30 mouse cellular contexts compared by ENCODE assay signal in the genomic region with DNA sequence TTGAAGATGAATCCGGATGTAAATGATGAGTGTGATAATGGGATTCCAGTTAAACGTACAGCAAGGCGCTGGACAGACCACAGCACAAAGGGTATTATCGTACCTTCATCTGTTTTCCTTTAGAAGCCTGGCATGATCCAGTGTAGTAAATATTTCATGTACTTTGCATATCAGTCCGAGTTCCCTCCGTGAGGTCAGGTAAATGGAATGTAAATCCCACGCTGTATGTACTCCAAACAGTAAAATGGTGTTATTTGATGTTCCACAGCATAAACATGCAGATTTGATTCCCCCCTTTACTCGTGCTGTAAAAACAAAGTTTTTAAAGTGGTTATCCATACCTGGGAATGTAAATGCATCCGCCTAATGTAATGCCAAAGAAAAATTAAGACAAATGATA.
DNase-seq lines count a peak whose midpoint lies in the region; ATAC-seq lines count a peak whose summit lies in the region.
"Had no signal": no experiment of that assay in that cellular context is flagged by ENCODE, and none has a peak within 500 bp of the region (broad histone marks: within the 10 kb centered on the region; RNA-seq: fewer than 3 reads in every experiment).

No protein-coding gene starts in this region.

- no peaks in the 10 kb centered on the region for H3K36me3 ChIP-seq in midbrain, embryonic 11.5 days (ENCODE audit: control insufficient read depth, insufficient read depth, low read length)
- no peaks in the 10 kb centered on the region for H3K36me3 ChIP-seq in midbrain, embryonic 13.5 days
- H3K36me3 ChIP-seq in intestine, embryonic 16.5 days (ENCODE audit: control insufficient read depth, insufficient read depth, low read length), result no peaks in the 10 kb centered on the region
- H3K36me3 ChIP-seq in stomach, embryonic 15.5 days, result no peaks in the 10 kb centered on the region
- H3K36me3 ChIP-seq: embryonic facial prominence, embryonic 15.5 days; G1E; heart, embryonic 13.5 days; liver, embryonic 15.5 days; midbrain, embryonic 10.5 days had no signal

- 86% methylated on average over 9 of the region's 9 CpGs for WGBS in midbrain, embryonic 11.5 days
- 71% methylated on average over 9 of the region's 9 CpGs for WGBS in midbrain, embryonic 13.5 days
- 48% methylated on average over 9 of the region's 9 CpGs for WGBS in intestine, embryonic 16.5 days
- 37% methylated on average over 9 of the region's 9 CpGs for WGBS in stomach, embryonic 15.5 days

- DNase-seq in midbrain, embryonic 11.5 days (ENCODE audit: low spot score, missing footprints), result peak; percentile 62
- DNase-seq in ovary, postnatal 36 days (ENCODE audit: low spot score), result no peak
- no peak for DNase-seq in thymus, postnatal 36 days
- DNase-seq: adrenal gland, adult 8-10 months; B cell, adult 2 months; cerebellum, adult 18-20 months; cerebellum, postnatal 25 days; gastrocnemius, postnatal 25 days; heart, adult 18-20 months; heart, postnatal 14 days; kidney, adult 8-10 months; kidney, postnatal 14 days; right cerebral cortex, postnatal 14 days; thymus, adult 18-20 months had no signal

- H3K9me3 ChIP-seq in midbrain, embryonic 11.5 days (ENCODE audit: control insufficient read depth, low read length), result no peaks in the 10 kb centered on the region
- H3K9me3 ChIP-seq in midbrain, embryonic 13.5 days, result no peaks in the 10 kb centered on the region
- H3K9me3 ChIP-seq in intestine, embryonic 16.5 days (ENCODE audit: control insufficient read depth, low read length), result no peaks in the 10 kb centered on the region
- H3K9me3 ChIP-seq in stomach, embryonic 15.5 days, result no peaks in the 10 kb centered on the region
- H3K9me3 ChIP-seq: embryonic facial prominence, embryonic 15.5 days; heart, embryonic 13.5 days; liver, embryonic 15.5 days; midbrain, embryonic 10.5 days had no signal

- no peaks in the 10 kb centered on the region for H3K27me3 ChIP-seq in midbrain, embryonic 11.5 days (ENCODE audit: control insufficient read depth, insufficient read depth, low read length)
- H3K27me3 ChIP-seq in midbrain, embryonic 13.5 days, result no peaks in the 10 kb centered on the region; the same call in 1 of the 2 replicates
- no peaks in the 10 kb centered on the region for H3K27me3 ChIP-seq in intestine, embryonic 16.5 days (replicated peaks; ENCODE audit: control insufficient read depth, insufficient read depth, low read length)
- H3K27me3 ChIP-seq in stomach, embryonic 15.5 days (replicated peaks), result no peaks in the 10 kb centered on the region
- H3K27me3 ChIP-seq: CH12.LX; embryonic facial prominence, embryonic 15.5 days; heart, embryonic 13.5 days; liver, embryonic 15.5 days had no signal

- no peak overlapping the region for H3K27ac ChIP-seq in midbrain, embryonic 11.5 days (ENCODE audit: low read depth, low read length)
- no peak overlapping the region for H3K27ac ChIP-seq in midbrain, embryonic 13.5 days
- no peak overlapping the region for H3K27ac ChIP-seq in brown adipose tissue, adult 24 weeks (replicated peaks; ENCODE audit: low read depth, low read length)
- no peak overlapping the region for H3K27ac ChIP-seq in intestine, embryonic 16.5 days (ENCODE audit: low read length)
- H3K27ac ChIP-seq in stomach, embryonic 15.5 days, result no peak overlapping the region
- H3K27ac ChIP-seq: embryonic facial prominence, embryonic 15.5 days; heart, embryonic 13.5 days; hindbrain, postnatal 0 days; layer of hippocampus, adult 2 months; liver, embryonic 15.5 days; macrophage; midbrain, embryonic 10.5 days had no signal

- no peak overlapping the region for H3K4me2 ChIP-seq in midbrain, embryonic 11.5 days
- no peak overlapping the region for H3K4me2 ChIP-seq in midbrain, embryonic 13.5 days (replicated peaks)
- 0 out of 2 replicates have a peak overlapping the region, but pooled peaks have one; percentile 6 for H3K4me2 ChIP-seq in intestine, embryonic 16.5 days (ENCODE audit: low read depth, low read length)
- H3K4me2 ChIP-seq in stomach, embryonic 15.5 days, result peak overlapping the region; percentile 23; the same call in 1 of the 2 replicates
- H3K4me2 ChIP-seq: embryonic facial prominence, embryonic 15.5 days; heart, embryonic 13.5 days; liver, embryonic 15.5 days had no signal

- H3K4me3 ChIP-seq in midbrain, embryonic 11.5 days (ENCODE audit: low read depth, low read length), result no peak overlapping the region
- no peak overlapping the region for H3K4me3 ChIP-seq in midbrain, embryonic 13.5 days (replicated peaks)
- H3K4me3 ChIP-seq in brown adipose tissue, adult 24 weeks (ENCODE audit: insufficient read depth, low read depth, low read length), result peak overlapping the region; percentile 16; the same call in 1 of the 2 replicates
- H3K4me3 ChIP-seq in intestine, embryonic 16.5 days (ENCODE audit: low read length), result no peak overlapping the region
- H3K4me3 ChIP-seq in stomach, embryonic 15.5 days (replicated peaks), result no peak overlapping the region
- H3K4me3 ChIP-seq: embryonic facial prominence, embryonic 15.5 days; heart, embryonic 13.5 days; layer of hippocampus, adult 2 months; liver, embryonic 15.5 days; midbrain, embryonic 10.5 days; myocyte had no signal

- no peak overlapping the region for H3K9ac ChIP-seq in midbrain, embryonic 11.5 days (ENCODE audit: low read length)
- no peak overlapping the region for H3K9ac ChIP-seq in midbrain, embryonic 13.5 days (replicated peaks)
- no peak overlapping the region for H3K9ac ChIP-seq in intestine, embryonic 16.5 days (ENCODE audit: low read depth, low read length)
- H3K9ac ChIP-seq in stomach, embryonic 15.5 days, result no peak overlapping the region
- H3K9ac ChIP-seq: embryonic facial prominence, embryonic 15.5 days; heart, embryonic 13.5 days; liver, embryonic 15.5 days had no signal

- no peak for ATAC-seq in midbrain, embryonic 11.5 days (ENCODE audit: low FRiP score)
- ATAC-seq in midbrain, embryonic 13.5 days, result no peak
- no peak for ATAC-seq in intestine, embryonic 16.5 days
- ATAC-seq in stomach, embryonic 15.5 days (ENCODE audit: insufficient read depth, low FRiP score, low read depth), result no peak
- ATAC-seq: activated CD4-positive, CD25-positive, alpha-beta regulatory T cell, adult 4 months; forebrain, embryonic 16.5 days; hindbrain, postnatal 0 days had no signal

- no peaks in the 10 kb centered on the region for H3K4me1 ChIP-seq in midbrain, embryonic 11.5 days (ENCODE audit: control insufficient read depth, insufficient read depth, low read length)
- 0 out of 2 replicates have a peak, but pooled peaks cover 6% of the 10 kb centered on the region for H3K4me1 ChIP-seq in midbrain, embryonic 13.5 days (replicated peaks)
- no peaks in the 10 kb centered on the region for H3K4me1 ChIP-seq in brown adipose tissue, adult 24 weeks (ENCODE audit: control insufficient read depth, insufficient read depth, insufficient read length, low read length)
- H3K4me1 ChIP-seq in intestine, embryonic 16.5 days (ENCODE audit: control insufficient read depth, insufficient read depth, low read length), result peaks cover 8% of the 10 kb centered on the region; the same call in 1 of the 2 replicates
- H3K4me1 ChIP-seq in stomach, embryonic 15.5 days, result no peaks in the 10 kb centered on the region
- H3K4me1 ChIP-seq: embryonic facial prominence, embryonic 15.5 days; liver, embryonic 15.5 days; midbrain, embryonic 10.5 days had no signal

Comparison
In these comparisons a context has a peak if more than half of its experiments do, and no peak if none do; other contexts are left out.
1. H3K4me2 ChIP-seq: peak in intestine, embryonic 16.5 days (single experiment) and stomach, embryonic 15.5 days (single experiment); none in midbrain, embryonic 11.5 days (single experiment) and midbrain, embryonic 13.5 days (single experiment).